Mouse (Mus musculus) thymus, adult 2 months (tissue): ENCODE results near the gene Ube2l6. TPM values are rescaled to one million over a fixed set of nuclear protein-coding genes. Genes with fewer than 3 reads are reported as not detected.
A peak's percentile ranks its signal among the peaks of the same experiment; 100 is the strongest.

Source experiments
- DNase-seq: peaks from one replicate; pipeline ENCODE4 v3.0.0; 2021
- H3K27ac ChIP-seq: fragments of 200-500 bp; 2 replicates; pipeline ENCODE4 v1.5.1; 2012; ENCODE audit warnings: low read length, control low read depth; ENCODE audit not compliant: control insufficient read depth, insufficient read depth
- H3K27me3 ChIP-seq: fragments of 200-500 bp; 2 replicates; pipeline ENCODE4 v1.6.1; 2012; ENCODE audit warnings: mild to moderate bottlenecking, low read length, moderate library complexity, mixed read lengths; ENCODE audit not compliant: control insufficient read depth, insufficient read depth
- H3K36me3 ChIP-seq: fragments of 200-500 bp; 2 replicates; pipeline ENCODE4 v1.6.1; 2012; ENCODE audit warnings: mild to moderate bottlenecking, low read length, moderate library complexity; ENCODE audit not compliant: control insufficient read depth, insufficient read depth
- H3K4me1 ChIP-seq: fragments of 200-500 bp; replicated peaks from 2 replicates; pipeline ENCODE4 v1.6.1; 2012; ENCODE audit warnings: low read length; ENCODE audit not compliant: control insufficient read depth, insufficient read depth
- H3K4me3 ChIP-seq: fragments of 200-500 bp; 2 replicates; pipeline ENCODE4 v1.5.1; 2012; ENCODE audit warnings: mild to moderate bottlenecking, low read length, control low read depth, moderate library complexity; ENCODE audit not compliant: control insufficient read depth, insufficient read depth
- CTCF ChIP-seq: fragments of 200-500 bp; IDR thresholded peaks from 2 replicates; pipeline ENCODE4 v1.5.1; 2012; ENCODE audit warnings: mild to moderate bottlenecking, control low read depth, low read length, moderate library complexity, borderline replicate concordance; ENCODE audit not compliant: control insufficient read depth, poor library complexity, insufficient read depth; ENCODE audit errors: extremely low read depth
- POLR2A ChIP-seq: fragments of 200-500 bp; IDR thresholded peaks from 2 replicates; pipeline ENCODE4 v1.6.1; 2012; ENCODE audit warnings: mild to moderate bottlenecking, low read length, control low read depth, moderate library complexity; ENCODE audit not compliant: control insufficient read depth, poor library complexity, insufficient read depth; ENCODE audit errors: extremely low read depth
- WGBS: fragments of 180-500 bp; shearing (Covaris S2); methylation state at CpG from one replicate; pipeline ENCODE4 v1.1.7; 2018; 5-methylcytosine and 5-hydroxymethylcytosine counted together
- polyA plus RNA-seq: library from polyadenylated mRNA; depleted of rRNA; stranded (reverse); fragments of >200 nt; gene quantifications from 2 replicates; pipeline ENCODE4 v1.2.3, GENCODE M21; 2012

Gene Ube2l6
- polyA plus RNA-seq, 1 experiment, result 35.3 TPM

GRCm38 (mm10) chr2:84774751-84775150, 23.9 kb upstream of the Ube2l6 start:
- no peak overlapping the region for H3K27ac ChIP-seq
- no peaks in the 10 kb centered on the region for H3K4me1 ChIP-seq
- H3K36me3 ChIP-seq, result no peaks in the 10 kb centered on the region
- WGBS, result 79% methylated on average over 15 of the region's 15 CpGs
- DNase-seq, result no peak
- TF ChIP-seq CTCF (no peak), POLR2A (no peak)
- H3K4me3 ChIP-seq, result no peak overlapping the region
- H3K27me3 ChIP-seq, result no peaks in the 10 kb centered on the region; the same call in 1 of the 2 replicates

- H3K27me3 ChIP-seq, result no peaks in the 10 kb centered on the region
- no peaks in the 10 kb centered on the region for H3K36me3 ChIP-seq
- no peak for DNase-seq
- 95% methylated on average over 9 of the region's 9 CpGs for WGBS
- no peak for TF ChIP-seq POLR2A
- no peak for TF ChIP-seq CTCF
- H3K4me3 ChIP-seq, result no peak within 1 kb of the TSS
- H3K4me1 ChIP-seq, result no peaks in the 10 kb centered on the region
- no peak within 1 kb of the TSS for H3K27ac ChIP-seq
These were observed 23.4 kb upstream of the Ube2l6 start, which contains the start of gene Serping1 for GRCm38 (mm10) chr2:84775241-84775640. Gene Serping1, minus strand, starts transcription at chr2:84775444.

- H3K27me3 ChIP-seq, result no peaks in the 10 kb centered on the region
- H3K4me1 ChIP-seq, result no peaks in the 10 kb centered on the region
- H3K4me3 ChIP-seq, result no peak overlapping the region
- no peak overlapping the region for H3K27ac ChIP-seq
- H3K36me3 ChIP-seq, result no peaks in the 10 kb centered on the region
- 76% methylated on average over 6 of the region's 6 CpGs for WGBS
- DNase-seq, result no peak
- TF ChIP-seq CTCF, result no peak
- no peak for TF ChIP-seq POLR2A
These were observed 23.0 kb upstream of the Ube2l6 start for GRCm38 (mm10) chr2:84775665-84776064.

GRCm38 (mm10) chr2:84777706-84778105, 20.9 kb upstream of the Ube2l6 start:
- H3K36me3 ChIP-seq, result no peaks in the 10 kb centered on the region
- no peaks in the 10 kb centered on the region for H3K4me1 ChIP-seq
- WGBS, result 82% methylated on average over 3 of the region's 3 CpGs
- TF ChIP-seq CTCF (no peak), POLR2A (no peak)
- no peak overlapping the region for H3K27ac ChIP-seq
- H3K27me3 ChIP-seq, result no peaks in the 10 kb centered on the region
- DNase-seq, result no peak
- no peak overlapping the region for H3K4me3 ChIP-seq

GRCm38 (mm10) chr2:84779210-84779609, 19.4 kb upstream of the Ube2l6 start:
- Histone ChIP-seq H3K27me3 (no peaks in the 10 kb centered on the region), H3K27ac (no peak overlapping the region), H3K4me3 (no peak overlapping the region), H3K4me1 (no peaks in the 10 kb centered on the region), H3K36me3 (no peaks in the 10 kb centered on the region)
- peak; percentile 50 for DNase-seq
- no peak for TF ChIP-seq CTCF
- TF ChIP-seq POLR2A, result no peak
- 13% methylated on average over 6 of the region's 6 CpGs for WGBS

- H3K4me3 ChIP-seq, result no peak overlapping the region
- H3K36me3 ChIP-seq, result no peaks in the 10 kb centered on the region
- no peaks in the 10 kb centered on the region for H3K4me1 ChIP-seq
- H3K27me3 ChIP-seq, result no peaks in the 10 kb centered on the region
- WGBS, result 30% methylated on average over 1 of the region's 1 CpGs
- no peak for DNase-seq
- TF ChIP-seq CTCF, result no peak
- TF ChIP-seq POLR2A, result no peak
- no peak overlapping the region for H3K27ac ChIP-seq
These were observed 15.3 kb upstream of the Ube2l6 start for GRCm38 (mm10) chr2:84783315-84783714.

GRCm38 (mm10) chr2:84783840-84784566, 14.6 kb upstream of the Ube2l6 start:
- H3K4me3 ChIP-seq, result no peak overlapping the region
- 88% methylated on average over 3 of the region's 3 CpGs for WGBS
- H3K27ac ChIP-seq, result no peak overlapping the region

More at GRCm38 (mm10) chr2:84783840-84784566, 14.6 kb upstream of the Ube2l6 start:
- Histone ChIP-seq H3K36me3 (no peaks in the 10 kb centered on the region), H3K27me3 (no peaks in the 10 kb centered on the region), H3K4me1 (no peaks in the 10 kb centered on the region)
- no peak for DNase-seq
- no peak for TF ChIP-seq POLR2A
- no peak for TF ChIP-seq CTCF
